Mouse (Mus musculus): ENCODE results near the gene Shisa9. TPM values are rescaled to one million over a fixed set of nuclear protein-coding genes. Genes with fewer than 3 reads are reported as not detected.

The Shisa9 gene
- total and polyA plus RNA-seq, 2 experiments from 2014 or later, result 25.7 to 72.7 TPM

GRCm38 (mm10) chr16:12203055-12203454, 219.1 kb downstream of the Shisa9 start:
- Histone ChIP-seq H3K36me3 (ENCODE audit: insufficient read depth, low read length) (no peaks in the 10 kb centered on the region), H3K9ac (replicated peaks; ENCODE audit: low read length, poor library complexity, severe bottlenecking) (no peak overlapping the region), H3K27me3 (ENCODE audit: insufficient read depth, low read length) (no peaks in the 10 kb centered on the region), H3K4me2 (ENCODE audit: low read depth, low read length, poor library complexity, severe bottlenecking) (no peak overlapping the region), H3K27ac (ENCODE audit: low read depth, low read length) (no peak overlapping the region), H3K4me3 (ENCODE audit: low read depth, low read length) (no peak overlapping the region), H3K9me3 (ENCODE audit: low read length) (no peaks in the 10 kb centered on the region), H3K4me1 (ENCODE audit: insufficient read depth, low read length) (no peaks in the 10 kb centered on the region)
- DNase-seq (ENCODE audit: low spot score), result no peak
- ATAC-seq (ENCODE audit: low FRiP score), result no peak
- WGBS, result 89% methylated on average over 2 of the region's 2 CpGs
- TF ChIP-seq CTCF (IDR thresholded peaks at IDR 0.05), result no peak

GRCm38 (mm10) chr16:12204423-12204822, 220.5 kb downstream of the Shisa9 start:
- no peaks in the 10 kb centered on the region for H3K27me3 ChIP-seq (ENCODE audit: insufficient read depth, low read length)
- no peak overlapping the region for H3K4me3 ChIP-seq (ENCODE audit: low read depth, low read length)
- ATAC-seq (ENCODE audit: low FRiP score) (no peak), DNase-seq (ENCODE audit: low spot score) (no peak)
- TF ChIP-seq CTCF (IDR thresholded peaks at IDR 0.05), result no peak
- H3K9ac ChIP-seq (replicated peaks; ENCODE audit: low read length, poor library complexity, severe bottlenecking), result no peak overlapping the region
- no peak overlapping the region for H3K4me2 ChIP-seq (ENCODE audit: low read depth, low read length, poor library complexity, severe bottlenecking)
- WGBS, result 87% methylated on average over 2 of the region's 2 CpGs
- no peaks in the 10 kb centered on the region for H3K4me1 ChIP-seq (ENCODE audit: insufficient read depth, low read length)
- no peak overlapping the region for H3K27ac ChIP-seq (ENCODE audit: low read depth, low read length)
- H3K36me3 ChIP-seq (ENCODE audit: insufficient read depth, low read length), result no peaks in the 10 kb centered on the region
- H3K9me3 ChIP-seq (ENCODE audit: low read length), result no peaks in the 10 kb centered on the region

- Histone ChIP-seq H3K27ac (ENCODE audit: low read depth, low read length) (no peak overlapping the region), H3K9ac (replicated peaks; ENCODE audit: low read length, poor library complexity, severe bottlenecking) (no peak overlapping the region), H3K36me3 (ENCODE audit: insufficient read depth, low read length) (no peaks in the 10 kb centered on the region), H3K4me1 (ENCODE audit: insufficient read depth, low read length) (no peaks in the 10 kb centered on the region), H3K9me3 (ENCODE audit: low read length) (no peaks in the 10 kb centered on the region), H3K27me3 (ENCODE audit: insufficient read depth, low read length) (no peaks in the 10 kb centered on the region), H3K4me2 (ENCODE audit: low read depth, low read length, poor library complexity, severe bottlenecking) (no peak overlapping the region), H3K4me3 (ENCODE audit: low read depth, low read length) (no peak overlapping the region)
- WGBS, result 80% methylated on average over 1 of the region's 1 CpGs
- TF ChIP-seq CTCF (IDR thresholded peaks at IDR 0.05), result no peak
- no peak for ATAC-seq (ENCODE audit: low FRiP score)
- no peak for DNase-seq (ENCODE audit: low spot score)
Measured at GRCm38 (mm10) chr16:12206421-12206950, 222.6 kb downstream of the Shisa9 start.

- Histone ChIP-seq H3K4me2 (ENCODE audit: low read depth, low read length, poor library complexity, severe bottlenecking) (no peak overlapping the region), H3K4me3 (ENCODE audit: low read depth, low read length) (no peak overlapping the region), H3K9me3 (ENCODE audit: low read length) (no peaks in the 10 kb centered on the region), H3K27ac (ENCODE audit: low read depth, low read length) (no peak overlapping the region), H3K27me3 (ENCODE audit: insufficient read depth, low read length) (no peaks in the 10 kb centered on the region), H3K36me3 (ENCODE audit: insufficient read depth, low read length) (no peaks in the 10 kb centered on the region), H3K4me1 (ENCODE audit: insufficient read depth, low read length) (no peaks in the 10 kb centered on the region), H3K9ac (replicated peaks; ENCODE audit: low read length, poor library complexity, severe bottlenecking) (no peak overlapping the region)
- no peak for TF ChIP-seq CTCF (IDR thresholded peaks at IDR 0.05)
- no peak for DNase-seq (ENCODE audit: low spot score)
- WGBS, result 86% methylated on average over 2 of the region's 2 CpGs
- no peak for ATAC-seq (ENCODE audit: low FRiP score)
Measured at GRCm38 (mm10) chr16:12206951-12207350, 223.0 kb downstream of the Shisa9 start.

GRCm38 (mm10) chr16:12209355-12209754, 225.4 kb downstream of the Shisa9 start:
- ATAC-seq (ENCODE audit: low FRiP score), result no peak
- H3K27ac ChIP-seq (ENCODE audit: low read depth, low read length), result no peak overlapping the region
- 95% methylated on average over 1 of the region's 1 CpGs for WGBS
- H3K36me3 ChIP-seq (ENCODE audit: insufficient read depth, low read length), result no peaks in the 10 kb centered on the region
- no peaks in the 10 kb centered on the region for H3K4me1 ChIP-seq (ENCODE audit: insufficient read depth, low read length)
- H3K27me3 ChIP-seq (ENCODE audit: insufficient read depth, low read length), result no peaks in the 10 kb centered on the region
- no peak overlapping the region for H3K4me2 ChIP-seq (ENCODE audit: low read depth, low read length, poor library complexity, severe bottlenecking)
- TF ChIP-seq CTCF (IDR thresholded peaks at IDR 0.05), result no peak
- DNase-seq (ENCODE audit: low spot score), result no peak
- no peak overlapping the region for H3K9ac ChIP-seq (replicated peaks; ENCODE audit: low read length, poor library complexity, severe bottlenecking)
- no peaks in the 10 kb centered on the region for H3K9me3 ChIP-seq (ENCODE audit: low read length)
- H3K4me3 ChIP-seq (ENCODE audit: low read depth, low read length), result no peak overlapping the region

- DNase-seq (ENCODE audit: low spot score) (no peak), ATAC-seq (ENCODE audit: low FRiP score) (no peak)
- no peak overlapping the region for H3K27ac ChIP-seq (ENCODE audit: low read depth, low read length)
- H3K4me1 ChIP-seq (ENCODE audit: insufficient read depth, low read length), result no peaks in the 10 kb centered on the region
- H3K36me3 ChIP-seq (ENCODE audit: insufficient read depth, low read length), result no peaks in the 10 kb centered on the region
- H3K4me2 ChIP-seq (ENCODE audit: low read depth, low read length, poor library complexity, severe bottlenecking), result no peak overlapping the region
- H3K4me3 ChIP-seq (ENCODE audit: low read depth, low read length), result no peak overlapping the region
- no peak for TF ChIP-seq CTCF (IDR thresholded peaks at IDR 0.05)
- no peaks in the 10 kb centered on the region for H3K27me3 ChIP-seq (ENCODE audit: insufficient read depth, low read length)
- H3K9ac ChIP-seq (replicated peaks; ENCODE audit: low read length, poor library complexity, severe bottlenecking), result no peak overlapping the region
- no peaks in the 10 kb centered on the region for H3K9me3 ChIP-seq (ENCODE audit: low read length)
- 85% methylated on average over 2 of the region's 2 CpGs for WGBS
Measured at GRCm38 (mm10) chr16:12209819-12210218, 225.9 kb downstream of the Shisa9 start.

Measured in midbrain, postnatal 0 days (tissue).